Mouse (Mus musculus) kidney, adult 2 months (tissue): ENCODE measurements around the gene Atp8b5.

Source experiments
- CTCF ChIP-seq: fragments of 200-500 bp; conservative IDR thresholded peaks from 2 replicates; pipeline ENCODE4 v1.5.1; 2011; ENCODE audit warnings: low read depth, mild to moderate bottlenecking, control low read depth, low read length, moderate library complexity, mixed read lengths; ENCODE audit not compliant: insufficient read depth, insufficient read length
- POLR2A ChIP-seq: fragments of 200-500 bp; IDR thresholded peaks from one replicate; pipeline ENCODE4 v1.6.1; 2011; ENCODE audit warnings: low read depth, low read length, control low read depth

- TF ChIP-seq CTCF: no peak
- TF ChIP-seq POLR2A: no peak
Observed at GRCm38 (mm10) chr4:43391521-43392050, 124.6 kb downstream of the Atp8b5 start.
